Mouse (Mus musculus): ENCODE results near the gene Gm5294. TPM values are rescaled to one million over a fixed set of nuclear protein-coding genes. Genes with fewer than 3 reads are reported as not detected.

Gm5294 gene
- polyA plus RNA-seq, 1 experiment from 2014 or later = not detected

DNA sequence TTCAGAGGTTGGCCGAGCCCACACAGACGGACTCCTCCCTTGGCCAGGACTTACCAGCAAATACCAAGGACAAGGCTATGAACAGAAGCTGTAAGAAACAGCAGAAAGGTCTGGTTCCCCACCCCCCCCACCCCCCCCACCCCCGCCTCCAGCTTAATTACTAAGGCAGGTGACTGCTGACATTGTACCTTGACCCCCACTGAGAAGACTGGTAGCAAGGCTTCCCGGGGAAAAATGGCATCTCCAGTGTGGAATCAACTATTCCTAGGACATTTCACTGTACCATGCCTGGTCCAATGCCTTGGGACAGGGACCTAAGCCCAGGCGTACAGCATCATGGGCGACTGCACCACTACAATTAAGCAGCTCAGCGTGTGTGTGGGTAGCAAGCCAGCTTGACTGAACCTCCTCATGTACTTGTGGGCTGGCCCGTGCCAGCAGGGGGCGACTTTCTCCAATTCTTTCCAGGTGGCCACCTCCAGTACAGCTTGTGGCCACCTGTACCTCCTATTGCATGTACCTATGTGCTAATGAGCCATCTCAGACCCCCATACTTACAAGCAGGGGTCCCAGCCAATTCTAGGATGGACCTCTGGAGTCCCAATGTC, 37.2 kb downstream of the Gm5294 start:
- 30% methylated on average over 9 of the region's 9 CpGs for WGBS (ENCODE audit: insufficient replicate concordance)
- Histone ChIP-seq H3K4me3 (ENCODE audit: low read depth, low read length) (no peak overlapping the region), H3K4me1 (ENCODE audit: control insufficient read depth, low read depth, low read length) (no peaks in the 10 kb centered on the region; the same call in 1 of the 2 replicates), H3K4me2 (ENCODE audit: low read depth, low read length) (no peak overlapping the region), H3K27ac (ENCODE audit: low read length) (no peak overlapping the region), H3K27me3 (ENCODE audit: control insufficient read depth, insufficient read depth, low read depth, low read length) (no peaks in the 10 kb centered on the region), H3K9me3 (replicated peaks; ENCODE audit: control insufficient read depth, low read length) (no peaks in the 10 kb centered on the region), H3K9ac (ENCODE audit: low read depth, low read length) (no peak overlapping the region), H3K36me3 (ENCODE audit: control insufficient read depth, insufficient read depth) (no peaks in the 10 kb centered on the region)
- peak; percentile 45; the same call in 1 of the 2 replicates for ATAC-seq (ENCODE audit: low read depth)

DNA sequence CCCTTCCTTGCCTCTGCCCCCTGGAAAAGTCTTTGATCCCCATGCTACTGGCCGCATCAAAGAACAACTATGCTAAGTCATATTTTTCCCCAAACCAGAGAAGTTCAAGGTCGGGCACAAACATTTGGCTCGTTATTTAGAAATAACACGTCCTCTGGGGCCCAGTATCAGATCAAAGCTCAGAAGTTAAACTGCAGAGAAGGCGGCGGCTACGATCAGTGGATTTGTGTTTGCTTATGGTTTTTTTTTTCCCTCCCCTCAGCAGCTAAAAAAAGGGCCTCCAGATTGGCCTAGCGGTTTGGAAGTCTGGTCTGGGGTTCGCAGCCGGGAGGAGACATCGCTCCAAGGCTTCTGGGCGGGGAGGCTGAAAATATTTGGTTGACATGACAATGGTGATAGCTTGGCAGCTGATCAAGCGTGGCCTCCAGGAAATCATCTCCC, 38.0 kb downstream of the Gm5294 start:
- H3K4me3 ChIP-seq (ENCODE audit: low read depth, low read length) = no peak overlapping the region
- 52% methylated on average over 13 of the region's 13 CpGs for WGBS (ENCODE audit: insufficient replicate concordance)
- no peaks in the 10 kb centered on the region for H3K27me3 ChIP-seq (ENCODE audit: control insufficient read depth, insufficient read depth, low read depth, low read length)
- no peak overlapping the region for H3K9ac ChIP-seq (ENCODE audit: low read depth, low read length)
- no peak overlapping the region for H3K4me2 ChIP-seq (ENCODE audit: low read depth, low read length)
- 0 out of 2 replicates have a peak, but pooled peaks have one; percentile 7 for ATAC-seq (ENCODE audit: low read depth)
- H3K4me1 ChIP-seq (ENCODE audit: control insufficient read depth, low read depth, low read length) = no peaks in the 10 kb centered on the region; the same call in 1 of the 2 replicates
- no peak overlapping the region for H3K27ac ChIP-seq (ENCODE audit: low read length)
- no peaks in the 10 kb centered on the region for H3K36me3 ChIP-seq (ENCODE audit: control insufficient read depth, insufficient read depth)
- no peaks in the 10 kb centered on the region for H3K9me3 ChIP-seq (replicated peaks; ENCODE audit: control insufficient read depth, low read length)

DNA sequence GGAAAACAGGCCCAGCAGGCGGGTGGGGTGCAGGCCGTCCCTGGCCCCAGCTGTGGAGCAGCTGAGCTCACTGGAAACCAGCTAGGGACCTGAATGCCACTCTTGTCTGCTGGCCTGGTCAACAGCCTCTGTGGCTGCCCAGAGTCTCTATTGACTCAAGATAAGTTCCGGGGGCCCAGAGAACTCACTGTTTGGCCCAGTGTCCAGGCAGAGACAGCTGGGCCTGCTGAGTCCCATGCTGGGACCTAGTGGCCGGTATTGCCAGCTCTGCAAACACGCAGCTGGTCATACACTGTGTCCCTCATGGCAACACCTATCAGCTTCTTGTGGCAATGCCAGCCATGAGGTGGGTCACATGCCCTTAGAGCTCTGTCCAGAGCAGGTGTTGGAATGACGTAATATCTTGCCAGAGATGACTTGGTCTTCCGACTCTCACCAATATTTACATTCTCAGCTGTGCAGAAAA, 43.8 kb downstream of the Gm5294 start:
- no peak overlapping the region for H3K4me2 ChIP-seq (ENCODE audit: low read depth, low read length)
- 60% methylated on average over 7 of the region's 7 CpGs for WGBS (ENCODE audit: insufficient replicate concordance)
- H3K27me3 ChIP-seq (ENCODE audit: control insufficient read depth, insufficient read depth, low read depth, low read length) = no peaks in the 10 kb centered on the region
- no peaks in the 10 kb centered on the region; the same call in none of the 2 replicates for H3K4me1 ChIP-seq (ENCODE audit: control insufficient read depth, low read depth, low read length)
- H3K4me3 ChIP-seq (ENCODE audit: low read depth, low read length) = no peak overlapping the region
- ATAC-seq (ENCODE audit: low read depth) = no peak
- H3K9me3 ChIP-seq (replicated peaks; ENCODE audit: control insufficient read depth, low read length) = no peaks in the 10 kb centered on the region
- no peak overlapping the region for H3K27ac ChIP-seq (ENCODE audit: low read length)
- no peaks in the 10 kb centered on the region for H3K36me3 ChIP-seq (ENCODE audit: control insufficient read depth, insufficient read depth)
- H3K9ac ChIP-seq (ENCODE audit: low read depth, low read length) = no peak overlapping the region

DNA sequence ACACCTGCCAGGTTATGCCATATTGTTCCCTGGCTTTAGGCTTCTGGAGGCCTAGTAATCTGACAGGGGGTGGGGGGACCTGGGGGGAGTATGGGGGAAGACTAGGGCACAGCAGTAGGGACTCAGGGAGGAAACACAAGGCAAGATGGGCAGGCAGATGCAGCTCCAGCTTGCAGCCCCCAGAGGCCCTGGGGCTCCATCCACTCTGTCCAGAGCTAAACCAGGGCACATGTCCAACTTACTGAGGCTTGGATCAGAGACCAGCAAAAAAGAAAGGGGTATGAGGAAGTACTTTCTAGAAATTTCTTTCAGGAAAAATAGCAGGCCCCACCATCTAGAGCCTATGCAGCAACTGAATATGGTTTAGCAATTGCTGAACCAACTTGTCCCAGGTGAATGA, 44.3 kb downstream of the Gm5294 start:
- Histone ChIP-seq H3K27me3 (ENCODE audit: control insufficient read depth, insufficient read depth, low read depth, low read length) (no peaks in the 10 kb centered on the region), H3K9me3 (replicated peaks; ENCODE audit: control insufficient read depth, low read length) (no peaks in the 10 kb centered on the region), H3K9ac (ENCODE audit: low read depth, low read length) (no peak overlapping the region), H3K4me3 (ENCODE audit: low read depth, low read length) (no peak overlapping the region), H3K4me1 (ENCODE audit: control insufficient read depth, low read depth, low read length) (no peaks in the 10 kb centered on the region; the same call in none of the 2 replicates), H3K27ac (ENCODE audit: low read length) (no peak overlapping the region), H3K36me3 (ENCODE audit: control insufficient read depth, insufficient read depth) (no peaks in the 10 kb centered on the region), H3K4me2 (ENCODE audit: low read depth, low read length) (no peak overlapping the region)
- no peak for ATAC-seq (ENCODE audit: low read depth)

DNA sequence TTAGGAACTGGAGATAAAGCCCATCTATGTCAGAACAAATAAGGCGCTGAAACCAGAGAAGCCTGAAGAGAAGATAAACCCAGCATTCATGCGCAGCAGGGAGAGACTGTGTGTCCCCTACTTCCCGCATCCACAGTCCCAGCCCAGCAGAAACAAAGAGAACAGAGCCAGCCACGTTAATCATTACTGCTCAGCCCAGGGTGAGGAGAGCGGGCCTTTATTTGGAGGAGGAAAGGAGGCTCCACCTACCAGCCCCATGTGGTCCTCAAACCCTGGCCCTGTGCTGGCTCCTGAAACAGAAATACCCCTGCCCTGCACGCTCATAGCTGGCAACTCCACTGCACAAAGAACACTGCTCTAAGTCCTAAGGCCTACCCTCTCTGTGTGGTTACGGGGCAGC, 45.0 kb downstream of the Gm5294 start:
- H3K4me2 ChIP-seq (ENCODE audit: low read depth, low read length) = no peak overlapping the region
- no peaks in the 10 kb centered on the region; the same call in none of the 2 replicates for H3K4me1 ChIP-seq (ENCODE audit: control insufficient read depth, low read depth, low read length)
- H3K36me3 ChIP-seq (ENCODE audit: control insufficient read depth, insufficient read depth) = no peaks in the 10 kb centered on the region
- no peaks in the 10 kb centered on the region for H3K9me3 ChIP-seq (replicated peaks; ENCODE audit: control insufficient read depth, low read length)
- no peaks in the 10 kb centered on the region for H3K27me3 ChIP-seq (ENCODE audit: control insufficient read depth, insufficient read depth, low read depth, low read length)
- 42% methylated on average over 7 of the region's 7 CpGs for whole genome bisulfite sequencing (ENCODE audit: insufficient replicate concordance)
- no peak overlapping the region for H3K4me3 ChIP-seq (ENCODE audit: low read depth, low read length)
- no peak overlapping the region for H3K27ac ChIP-seq (ENCODE audit: low read length)
- ATAC-seq (ENCODE audit: low read depth) = peak; percentile 78
- H3K9ac ChIP-seq (ENCODE audit: low read depth, low read length) = no peak overlapping the region

DNA sequence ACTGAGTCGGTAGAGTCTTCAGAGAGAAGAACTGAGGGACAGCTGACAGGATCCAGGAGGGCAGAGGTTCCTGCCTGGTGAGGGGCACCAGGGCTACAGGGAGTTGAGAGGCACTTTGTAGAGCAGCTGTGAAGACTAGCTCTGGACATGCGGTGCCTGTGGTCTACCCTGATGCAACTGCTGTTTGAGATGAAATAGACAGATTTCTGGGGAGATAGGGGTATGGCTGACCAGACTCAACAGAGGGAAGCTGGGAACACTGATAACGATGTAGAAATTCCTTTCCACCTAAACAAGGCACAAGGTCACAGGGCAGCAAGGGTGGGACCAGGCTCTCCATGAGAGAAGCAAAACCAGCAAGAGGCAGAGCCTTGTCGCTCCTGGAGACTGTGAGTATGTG, 45.8 kb downstream of the Gm5294 start:
- H3K4me3 ChIP-seq (ENCODE audit: low read depth, low read length) = no peak overlapping the region
- no peaks in the 10 kb centered on the region for H3K9me3 ChIP-seq (replicated peaks; ENCODE audit: control insufficient read depth, low read length)
- no peaks in the 10 kb centered on the region for H3K36me3 ChIP-seq (ENCODE audit: control insufficient read depth, insufficient read depth)
- WGBS (ENCODE audit: insufficient replicate concordance) = 8% methylated on average over 4 of the region's 4 CpGs
- ATAC-seq (ENCODE audit: low read depth) = no peak
- no peaks in the 10 kb centered on the region; the same call in none of the 2 replicates for H3K4me1 ChIP-seq (ENCODE audit: control insufficient read depth, low read depth, low read length)
- no peak overlapping the region for H3K4me2 ChIP-seq (ENCODE audit: low read depth, low read length)
- no peak overlapping the region for H3K27ac ChIP-seq (ENCODE audit: low read length)
- H3K9ac ChIP-seq (ENCODE audit: low read depth, low read length) = no peak overlapping the region
- no peaks in the 10 kb centered on the region for H3K27me3 ChIP-seq (ENCODE audit: control insufficient read depth, insufficient read depth, low read depth, low read length)

Other genes starting within 250 kb of the Gm5294 start
- 13.7 and 14.4 TPM in 2 replicates for gene Zfp68, start 200.3 kb upstream of the Gm5294 start, polyA plus RNA-seq (2015; fragmentation: Nextera tagmentation; extraction: Ambion mirVana)
- gene A430033K04Rik, start 197.2 kb upstream of the Gm5294 start, polyA plus RNA-seq (2015; fragmentation: Nextera tagmentation; extraction: Ambion mirVana) = 3.2 and 4.1 TPM in 2 replicates
- 7.4 and 10.8 TPM in 2 replicates for gene Fam20c, start 65.6 kb upstream of the Gm5294 start, polyA plus RNA-seq (2015; fragmentation: Nextera tagmentation; extraction: Ambion mirVana)
- 2.3 and 3.1 TPM in 2 replicates for gene Pdgfa, start 177.3 kb downstream of the Gm5294 start, polyA plus RNA-seq (2015; fragmentation: Nextera tagmentation; extraction: Ambion mirVana)